Mouse (Mus musculus): Measurements from ENCODE around the gene Atp6ap1l.

DNA sequence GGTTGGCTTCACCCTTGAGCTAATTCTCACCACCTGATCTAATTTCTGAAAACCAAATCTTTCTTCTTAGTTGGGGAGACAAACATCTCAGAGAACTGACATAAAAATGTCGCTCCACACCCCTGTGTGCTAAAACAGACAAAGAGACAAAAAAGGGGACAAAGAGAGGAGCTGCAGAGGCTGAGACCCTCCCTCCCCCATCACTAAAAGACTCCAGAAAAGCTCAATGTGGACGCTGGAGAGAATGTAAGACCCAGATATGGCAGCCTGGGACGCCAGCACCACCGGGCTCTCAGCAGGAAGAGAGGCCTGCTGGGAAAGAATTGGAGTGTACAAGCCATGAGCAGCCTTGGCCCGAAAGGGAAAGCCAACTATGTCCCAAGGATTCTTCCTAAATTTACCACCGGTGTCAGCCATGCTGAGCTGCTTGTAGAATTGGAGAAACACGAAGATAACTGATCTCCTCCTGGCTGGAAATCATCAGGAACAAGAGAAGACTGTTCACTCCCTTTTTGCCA, 8.6 kb upstream of the Atp6ap1l start:
- TF ChIP-seq CTCF (IDR thresholded peaks at IDR 0.05; ENCODE audit: low read depth): no peak
- no peak for TF ChIP-seq EP300 (IDR thresholded peaks at IDR 0.05; ENCODE audit: low read depth)
